Mouse (Mus musculus) MEL (cell line): ENCODE data around the gene Tufm. TPM values are rescaled to one million over a fixed set of nuclear protein-coding genes. Genes with fewer than 3 reads are reported as not detected.

Experiments
- DNase-seq: peaks from one replicate; pipeline ENCODE4 v3.0.0; 2011; ENCODE audit warnings: low read depth, low spot score
- H3K27ac ChIP-seq: 2 replicates; pipeline ENCODE4 v1.5.1; 2012; ENCODE audit warnings: low read depth, mild to moderate bottlenecking, control low read depth, low read length, moderate library complexity; ENCODE audit not compliant: control insufficient read depth
- H3K27me3 ChIP-seq, 2 experiments: fragments of 150-350 bp in 1 of 2; sonication (generic) in 1 of 2; 2 replicates each; pipeline ENCODE4 v1.6.1; 2012; ENCODE audit warnings: low read length in 2 of 2, mild to moderate bottlenecking in 2 of 2, improper control_type of control experiment in 1 of 2, moderate library complexity in 1 of 2; ENCODE audit not compliant: insufficient read depth in 2 of 2, control insufficient read depth in 1 of 2
- H3K36me3 ChIP-seq, 2 experiments: 2 replicates each; pipeline ENCODE4 v1.6.1; 2012 to 2014; ENCODE audit warnings: low read length in 2 of 2, improper control_type of control experiment in 1 of 2, inconsistent platforms in 1 of 2, mild to moderate bottlenecking in 1 of 2; ENCODE audit not compliant: insufficient read depth in 2 of 2, control insufficient read depth in 1 of 2
- H3K4me1 ChIP-seq, 2 experiments: fragments of 150-350 bp in 1 of 2; sonication (generic) in 1 of 2; 2 replicates each; pipeline ENCODE4 v1.6.1; 2012; ENCODE audit warnings: low read length in 2 of 2, improper control_type of control experiment in 1 of 2, mild to moderate bottlenecking in 1 of 2; ENCODE audit not compliant: insufficient read depth in 2 of 2, control insufficient read depth in 1 of 2
- H3K4me3 ChIP-seq, 2 experiments: fragments of 150-350 bp in 1 of 2; sonication (generic) in 1 of 2; 2 replicates each; pipeline ENCODE4 v1.5.1; 2012; ENCODE audit warnings: low read depth in 2 of 2, low read length in 2 of 2, mild to moderate bottlenecking in 2 of 2, moderate library complexity in 2 of 2, control low read depth in 1 of 2, improper control_type of control experiment in 1 of 2; ENCODE audit not compliant: control insufficient read depth in 1 of 2, insufficient read depth in 1 of 2
- H3K79me2 ChIP-seq: 2 replicates; pipeline ENCODE4 v1.6.1; 2012; ENCODE audit warnings: mild to moderate bottlenecking, low read length, moderate library complexity; ENCODE audit not compliant: control insufficient read depth, poor library complexity, insufficient read depth
- H3K9ac ChIP-seq: 2 replicates; pipeline ENCODE4 v1.6.1; 2012; ENCODE audit warnings: low read depth, mild to moderate bottlenecking, control low read depth, low read length, moderate library complexity; ENCODE audit not compliant: control insufficient read depth, poor library complexity, severe bottlenecking
- H3K9me3 ChIP-seq: fragments of 150-350 bp; sonication (generic); replicated peaks from 2 replicates; pipeline ENCODE4 v1.6.1; 2012; ENCODE audit warnings: mild to moderate bottlenecking, low read length, improper control_type of control experiment, moderate library complexity; ENCODE audit not compliant: insufficient read depth
- BHLHE40 ChIP-seq: IDR thresholded peaks from 2 replicates; pipeline ENCODE4 v1.6.1; 2012; ENCODE audit warnings: low read depth, mild to moderate bottlenecking, inconsistent platforms, low read length, improper control_type of control experiment, borderline replicate concordance
- CHD1 ChIP-seq: IDR thresholded peaks from 2 replicates; pipeline ENCODE4 v1.6.1; 2012; ENCODE audit warnings: low read depth, mild to moderate bottlenecking, inconsistent platforms, low read length, improper control_type of control experiment
- CHD2 ChIP-seq: IDR thresholded peaks from 2 replicates; pipeline ENCODE4 v1.6.1; 2011; ENCODE audit warnings: low read length, improper control_type of control experiment
- CTCF ChIP-seq, 3 experiments: IDR thresholded peaks in 2 of 3; conservative IDR thresholded peaks in 1 of 3; 2 replicates each; pipeline ENCODE4 v1.5.1; 2011 to 2012; ENCODE audit warnings: low read length in 3 of 3, low read depth in 2 of 3, mild to moderate bottlenecking in 2 of 3, improper control_type of control experiment in 1 of 3, inconsistent platforms in 1 of 3, mixed read lengths in 1 of 3, moderate library complexity in 1 of 3; ENCODE audit not compliant: control insufficient read depth in 1 of 3, insufficient read depth in 1 of 3, poor library complexity in 1 of 3, severe bottlenecking in 1 of 3
- ELF1 ChIP-seq: IDR thresholded peaks from 2 replicates; pipeline ENCODE4 v1.6.1; 2014; ENCODE audit warnings: low read depth, mild to moderate bottlenecking, inconsistent platforms, low read length, improper control_type of control experiment, moderate library complexity
- GATA1 ChIP-seq: IDR thresholded peaks from 2 replicates; pipeline ENCODE4 v1.6.1; 2011; ENCODE audit warnings: low read depth, low read length, improper control_type of control experiment
- HCFC1 ChIP-seq: IDR thresholded peaks from 2 replicates; pipeline ENCODE4 v1.6.1; 2012; ENCODE audit warnings: low read depth, mild to moderate bottlenecking, inconsistent platforms, low read length, improper control_type of control experiment, moderate library complexity
- KAT2A ChIP-seq: conservative IDR thresholded peaks from 2 replicates; pipeline ENCODE4 v1.6.1; 2012; ENCODE audit warnings: low read depth, low read length, improper control_type of control experiment, inconsistent platforms
- MAFK ChIP-seq: IDR thresholded peaks from 2 replicates; pipeline ENCODE4 v1.6.1; 2011; ENCODE audit warnings: low read depth, mild to moderate bottlenecking, low read length, improper control_type of control experiment, borderline replicate concordance
- MAZ ChIP-seq: IDR thresholded peaks from 2 replicates; pipeline ENCODE4 v1.6.1; 2012; ENCODE audit warnings: low read depth, mild to moderate bottlenecking, inconsistent platforms, low read length, improper control_type of control experiment
- MEF2A ChIP-seq: IDR thresholded peaks from 2 replicates; pipeline ENCODE4 v1.6.1; 2014; ENCODE audit warnings: low read depth, mild to moderate bottlenecking, inconsistent platforms, low read length, improper control_type of control experiment; ENCODE audit not compliant: poor library complexity, insufficient replicate concordance, severe bottlenecking; ENCODE audit errors: extremely low read depth
- MYB ChIP-seq: IDR thresholded peaks from 2 replicates; pipeline ENCODE4 v1.6.1; 2011; ENCODE audit warnings: mild to moderate bottlenecking, low read depth, low read length, improper control_type of control experiment
- NRF1 ChIP-seq: IDR thresholded peaks from 2 replicates; pipeline ENCODE4 v1.6.1; 2014; ENCODE audit warnings: low read depth, mild to moderate bottlenecking, inconsistent platforms, low read length, improper control_type of control experiment, moderate library complexity; ENCODE audit not compliant: poor library complexity, insufficient read depth, severe bottlenecking
- POLR2A ChIP-seq, 2 experiments: IDR thresholded peaks; 2 replicates each; pipeline ENCODE4 v1.6.1; 2011 to 2012; ENCODE audit warnings: low read length in 2 of 2, mild to moderate bottlenecking in 2 of 2, control low read depth in 1 of 2, improper control_type of control experiment in 1 of 2, low read depth in 1 of 2, moderate library complexity in 1 of 2; ENCODE audit not compliant: control insufficient read depth in 1 of 2, insufficient read depth in 1 of 2, poor library complexity in 1 of 2
- POLR2AphosphoS2 ChIP-seq: IDR thresholded peaks from 2 replicates; pipeline ENCODE4 v1.6.1; 2011; ENCODE audit warnings: low read length, improper control_type of control experiment
- POLR2AphosphoS5 ChIP-seq: IDR thresholded peaks from 2 replicates; pipeline ENCODE4 v1.6.1; 2012; ENCODE audit warnings: low read depth, borderline replicate concordance, mild to moderate bottlenecking, inconsistent platforms, low read length, moderate library complexity, mixed read lengths
- RAD21 ChIP-seq: IDR thresholded peaks from 2 replicates; pipeline ENCODE4 v1.6.1; 2011; ENCODE audit warnings: mild to moderate bottlenecking, low read depth, low read length, improper control_type of control experiment
- RCOR1 ChIP-seq: IDR thresholded peaks from 2 replicates; pipeline ENCODE4 v1.6.1; 2012; ENCODE audit warnings: low read depth, mild to moderate bottlenecking, inconsistent platforms, low read length, improper control_type of control experiment
- SIN3A ChIP-seq: IDR thresholded peaks from 2 replicates; pipeline ENCODE4 v1.6.1; 2012; ENCODE audit warnings: low read length, improper control_type of control experiment, inconsistent platforms
- SMC3 ChIP-seq: IDR thresholded peaks from 2 replicates; pipeline ENCODE4 v1.6.1; 2011; ENCODE audit warnings: low read depth, low read length, improper control_type of control experiment
- TAL1 ChIP-seq: IDR thresholded peaks from 2 replicates; pipeline ENCODE4 v1.6.1; 2012; ENCODE audit warnings: mild to moderate bottlenecking, inconsistent platforms, low read length, moderate library complexity, mixed read lengths
- TCF12 ChIP-seq: IDR thresholded peaks from 2 replicates; pipeline ENCODE4 v1.6.1; 2014; ENCODE audit warnings: low read depth, mild to moderate bottlenecking, inconsistent platforms, low read length, improper control_type of control experiment, moderate library complexity
- UBTF ChIP-seq: IDR thresholded peaks from 2 replicates; pipeline ENCODE4 v1.6.1; 2012; ENCODE audit warnings: low read depth, mild to moderate bottlenecking, inconsistent platforms, low read length, improper control_type of control experiment, moderate library complexity, borderline replicate concordance; ENCODE audit not compliant: insufficient read depth
- USF1 ChIP-seq: IDR thresholded peaks from 2 replicates; pipeline ENCODE4 v1.6.1; 2014; ENCODE audit warnings: low read depth, mild to moderate bottlenecking, inconsistent platforms, low read length, improper control_type of control experiment, moderate library complexity
- ZKSCAN1 ChIP-seq: IDR thresholded peaks from 2 replicates; pipeline ENCODE4 v1.6.1; 2012; ENCODE audit warnings: low read depth, mild to moderate bottlenecking, inconsistent platforms, low read length, improper control_type of control experiment, moderate library complexity
- ZMIZ1 ChIP-seq: IDR thresholded peaks from 2 replicates; pipeline ENCODE4 v1.6.1; 2012; ENCODE audit warnings: low read depth, mild to moderate bottlenecking, inconsistent platforms, low read length, improper control_type of control experiment, moderate library complexity
- polyA plus RNA-seq, 2 experiments: library from polyadenylated mRNA; stranded (reverse) in 1 of 2; unstranded in 1 of 2; fragments of >175 nt in 1 of 2; fragments of >200 nt in 1 of 2; gene quantifications; 2 replicates each; pipeline versions ENCODE4 v1.2.1 to v1.2.4; 2012; ENCODE audit warnings: low replicate concordance in 2 of 2, low read depth in 1 of 2; ENCODE audit not compliant: insufficient read length in 2 of 2, insufficient read depth in 1 of 2, missing spikeins in 1 of 2
- total RNA-seq: library from RNA; depleted of rRNA; stranded (reverse); fragments of 300-350 nt; gene quantifications from 2 replicates; pipeline ENCODE4 v1.2.3, GENCODE M21; 2012

The Tufm gene
- total and polyA plus RNA-seq, 3 experiments, result 224 to 397 TPM; not detected in 1

GRCm38 (mm10) chr7:126443997-126444396 lies 43.2 kb upstream of the Tufm start:
- Histone ChIP-seq H3K9me3 (no peaks in the 10 kb centered on the region), H3K9ac (no peak overlapping the region), H3K79me2 (no peaks in the 10 kb centered on the region), H3K27ac (no peak overlapping the region), H3K4me1 (no peaks in the 10 kb centered on the region), H3K4me3 (no peak overlapping the region), H3K36me3 (no peaks in the 10 kb centered on the region), H3K27me3 (no peaks in the 10 kb centered on the region)
- no peak for DNase-seq
- TF ChIP-seq MAZ (no peak), TAL1 (no peak), BHLHE40 (no peak), SIN3A (no peak), MYB (no peak), MAFK (no peak), POLR2AphosphoS5 (no peak), UBTF (no peak), RCOR1 (no peak), KAT2A (no peak), CHD2 (no peak), ZKSCAN1 (no peak), ELF1 (no peak), GATA1 (no peak), USF1 (no peak)

- TF ChIP-seq POLR2AphosphoS2 (no peak), RAD21 (no peak), HCFC1 (no peak), SMC3 (no peak), MAZ (no peak), UBTF (no peak), TCF12 (no peak), MEF2A (no peak), POLR2A (IDR thresholded peaks at IDR 0.05; ENCODE audit: control insufficient read depth in 1 of 2, insufficient read depth in 1 of 2, low read depth in 1 of 2, low read length in 2 of 2, poor library complexity in 1 of 2) (no peak), ZMIZ1 (no peak), NRF1 (no peak), KAT2A (no peak), ZKSCAN1 (no peak), MYB (no peak), BHLHE40 (no peak), CTCF (IDR thresholded peaks at IDR 0.05 in 2 of 3, conservative IDR thresholded peaks at IDR 0.05 in 1 of 3; ENCODE audit: control insufficient read depth in 1 of 3, insufficient read depth in 1 of 3, low read depth in 2 of 3, low read length in 3 of 3, poor library complexity in 1 of 3, severe bottlenecking in 1 of 3) (no peak), CHD1 (no peak)
- Histone ChIP-seq H3K36me3 (no peaks in the 10 kb centered on the region), H3K27me3 (no peaks in the 10 kb centered on the region), H3K9me3 (no peaks in the 10 kb centered on the region), H3K4me1 (no peaks in the 10 kb centered on the region), H3K79me2 (no peaks in the 10 kb centered on the region), H3K27ac (no peak overlapping the region), H3K9ac (no peak overlapping the region), H3K4me3 (no peak overlapping the region)
- DNase-seq, result no peak
These were observed 42.6 kb upstream of the Tufm start for GRCm38 (mm10) chr7:126444536-126444935.
